Mouse (Mus musculus): ENCODE results near the gene Gm9918.

Gene Gm9918

GRCm38 (mm10) chr15:102245461-102245881, 24.9 kb upstream of the Gm9918 start:
- DNase-seq (ENCODE audit: low spot score in 2 of 2) = no peak

GRCm38 (mm10) chr15:102245891-102246741, 24.2 kb upstream of the Gm9918 start:
- DNase-seq (ENCODE audit: low spot score in 2 of 2) = peak in 1 of 2 experiments; percentile 69

- DNase-seq (ENCODE audit: low spot score in 2 of 2) = peak; percentile 43 to 74
Observed at GRCm38 (mm10) chr15:102246866-102247251, 23.5 kb upstream of the Gm9918 start.

GRCm38 (mm10) chr15:102247252-102248130, 22.9 kb upstream of the Gm9918 start:
- DNase-seq (ENCODE audit: low spot score in 2 of 2) = peak in 1 of 2 experiments; percentile 45

GRCm38 (mm10) chr15:102248131-102248811, 22.1 kb upstream of the Gm9918 start:
- DNase-seq (ENCODE audit: low spot score in 2 of 2) = no peak

GRCm38 (mm10) chr15:102248812-102249191, 21.6 kb upstream of the Gm9918 start:
- DNase-seq (ENCODE audit: low spot score in 2 of 2) = no peak

GRCm38 (mm10) chr15:102249251-102249691, 21.1 kb upstream of the Gm9918 start:
- DNase-seq (ENCODE audit: low spot score in 2 of 2) = no peak

- no peak for DNase-seq (ENCODE audit: low spot score in 2 of 2)
Observed at GRCm38 (mm10) chr15:102249967-102250366, 20.4 kb upstream of the Gm9918 start.

GRCm38 (mm10) chr15:102250521-102250920, 19.8 kb upstream of the Gm9918 start:
- no peak for DNase-seq (ENCODE audit: low spot score in 2 of 2)

GRCm38 (mm10) chr15:102255547-102256255, 14.7 kb upstream of the Gm9918 start:
- no peak for DNase-seq (ENCODE audit: low spot score in 2 of 2)

GRCm38 (mm10) chr15:102256431-102257201, 13.7 kb upstream of the Gm9918 start:
- no peak for DNase-seq (ENCODE audit: low spot score in 2 of 2)

GRCm38 (mm10) chr15:102257202-102258075, 12.9 kb upstream of the Gm9918 start, which contains the start of gene Rarg:
Gene Rarg (minus strand): TSS chr15:102257517.
- DNase-seq (ENCODE audit: low spot score in 2 of 2) = no peak

- DNase-seq (ENCODE audit: low spot score in 2 of 2) = no peak
Observed at GRCm38 (mm10) chr15:102258076-102258470, 12.3 kb upstream of the Gm9918 start.

GRCm38 (mm10) chr15:102258581-102259253, 11.6 kb upstream of the Gm9918 start:
- no peak for DNase-seq (ENCODE audit: low spot score in 2 of 2)

- DNase-seq (ENCODE audit: low spot score in 2 of 2) = no peak
Observed at GRCm38 (mm10) chr15:102262582-102262981, 7.8 kb upstream of the Gm9918 start.

- DNase-seq (ENCODE audit: low spot score in 2 of 2) = no peak
Observed at GRCm38 (mm10) chr15:102263037-102263436, 7.3 kb upstream of the Gm9918 start.

GRCm38 (mm10) chr15:102265548-102265947, 4.8 kb upstream of the Gm9918 start:
- DNase-seq (ENCODE audit: low spot score in 2 of 2) = no peak

GRCm38 (mm10) chr15:102271441-102271840, 1.1 kb downstream of the Gm9918 start:
- DNase-seq (ENCODE audit: low spot score in 2 of 2) = no peak

Measured in spleen, postnatal 10 days (tissue).